Mouse (Mus musculus) urinary bladder, postnatal 25 days (tissue): ENCODE measurements at regions not wholly inside any gene's neighbourhood (a gene's known extent, or its start where the extent isn't known, plus 50 kb on each side); places are given as distances from the start of the nearest gene placed in this dataset.

Source experiments
- DNase-seq: peaks from one replicate; pipeline ENCODE4 v3.0.0; 2022; ENCODE audit warnings: low spot score

DNA sequence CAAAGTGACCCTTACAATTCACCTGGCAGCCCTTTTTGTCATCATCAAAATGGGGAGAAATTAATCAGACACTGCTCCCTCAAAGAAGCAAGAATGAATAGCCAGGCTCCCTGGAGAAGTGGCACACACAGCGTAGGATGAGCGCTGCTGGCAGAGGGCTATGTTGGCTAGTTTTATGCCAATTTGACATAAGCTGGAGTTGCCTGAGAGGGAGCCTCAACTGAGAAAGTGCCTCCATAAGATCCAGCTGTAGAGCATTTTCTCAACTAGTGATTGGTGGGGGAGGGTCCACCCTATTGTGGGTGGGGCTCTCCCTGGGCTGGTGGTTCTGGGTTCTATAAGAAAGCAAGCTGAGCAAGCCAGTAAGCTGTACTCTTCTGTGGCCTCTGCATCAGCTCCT lies 179.3 kb upstream of the Egln3 start:
- no peak for DNase-seq

DNA sequence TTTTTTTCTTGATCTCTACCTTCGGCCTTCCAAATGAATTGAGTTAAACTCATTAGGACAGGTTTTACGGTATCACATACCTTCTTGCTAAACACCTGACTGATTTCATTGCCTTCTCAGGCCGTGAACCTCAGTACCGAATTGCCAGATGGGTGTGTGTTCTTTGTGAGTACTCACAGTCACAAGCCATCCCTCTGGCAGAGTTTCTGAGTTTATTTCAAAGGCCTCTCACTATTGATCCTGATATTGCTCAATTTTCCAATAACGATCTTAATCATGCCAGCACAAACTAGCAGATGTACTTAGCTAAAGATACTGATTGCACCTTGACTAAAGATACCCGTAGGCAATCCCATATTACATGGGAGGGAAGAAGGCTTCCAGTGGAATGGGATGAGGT lies 178.4 kb upstream of the Egln3 start:
- DNase-seq = no peak

DNA sequence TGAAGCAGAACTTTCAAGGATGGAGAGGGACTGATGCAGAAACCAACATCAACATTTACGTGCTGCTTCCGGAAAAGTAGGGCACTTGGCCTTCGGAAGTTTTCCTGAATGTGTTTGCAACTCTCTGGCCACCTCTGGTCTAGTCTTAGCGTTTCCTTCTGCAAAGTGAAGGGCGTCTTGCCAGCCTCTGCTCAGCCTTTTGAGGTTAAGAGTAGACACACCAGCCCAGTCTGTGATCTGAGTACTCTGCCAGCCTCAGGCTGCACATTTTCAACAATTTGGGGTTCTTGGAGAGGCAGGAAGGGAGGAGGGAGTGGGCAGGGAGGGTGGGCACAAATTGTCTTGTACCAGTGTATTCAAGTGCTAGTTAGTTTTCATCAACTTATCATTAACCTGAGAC lies 176.7 kb upstream of the Egln3 start:
- DNase-seq = no peak

DNA sequence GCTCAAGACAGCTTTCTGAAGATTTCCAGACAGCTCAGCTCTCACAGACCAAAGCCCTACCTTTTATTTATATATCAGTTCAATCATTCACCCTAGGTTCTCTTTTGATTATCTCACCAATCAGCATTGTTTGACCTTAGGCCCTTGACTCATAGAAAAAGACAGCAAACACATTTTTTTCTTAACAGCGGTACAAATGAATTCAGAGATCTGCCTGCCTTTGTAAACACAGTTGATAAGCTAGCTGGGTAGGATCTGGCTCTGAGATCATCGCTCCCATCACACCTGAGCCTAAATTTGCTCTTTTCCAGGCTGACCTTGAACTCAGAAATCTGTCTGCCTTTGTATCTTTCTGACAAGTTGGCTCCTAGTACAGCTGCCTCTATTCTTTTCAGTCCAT lies 174.9 kb upstream of the Egln3 start:
- no peak for DNase-seq

DNA sequence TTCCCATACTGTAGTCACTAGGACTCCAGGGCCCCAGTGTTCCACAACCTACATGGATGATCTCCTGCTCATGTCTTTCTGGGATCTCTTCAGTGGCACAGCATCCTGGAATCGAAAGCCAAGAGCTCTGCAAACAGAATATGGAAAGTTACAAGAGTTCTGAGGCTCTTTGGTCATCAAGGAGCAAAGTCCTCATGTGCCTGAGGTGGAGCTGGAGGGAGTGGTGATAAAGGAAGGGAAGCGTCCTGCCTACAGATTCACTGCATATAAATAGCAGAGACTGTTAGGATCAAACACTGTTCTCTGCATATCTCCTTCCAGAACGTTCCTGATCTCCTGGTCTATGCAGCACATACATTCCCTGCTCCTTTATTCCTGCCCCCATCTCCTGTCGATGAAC lies 170.4 kb upstream of the Egln3 start:
- DNase-seq = no peak

DNA sequence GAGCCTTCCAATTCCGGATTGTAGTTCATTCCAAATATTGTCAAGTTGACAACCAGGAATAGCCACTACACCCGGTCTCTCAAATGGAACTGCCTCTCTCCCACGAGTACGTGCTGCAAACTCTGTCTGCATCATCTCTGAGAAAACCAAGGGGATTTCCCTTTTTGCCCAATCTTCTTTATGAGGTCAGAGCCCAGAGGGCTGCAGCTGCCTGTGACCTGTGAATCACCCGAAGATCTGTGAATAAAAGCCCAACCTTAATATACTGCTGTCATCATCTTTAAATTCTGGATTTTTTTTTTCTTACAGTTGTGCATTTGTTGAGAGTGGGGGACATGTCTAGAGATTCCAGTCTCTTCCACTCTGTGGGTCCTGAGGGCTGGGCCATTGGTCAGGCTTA lies 165.6 kb upstream of the Egln3 start:
- DNase-seq = no peak

DNA sequence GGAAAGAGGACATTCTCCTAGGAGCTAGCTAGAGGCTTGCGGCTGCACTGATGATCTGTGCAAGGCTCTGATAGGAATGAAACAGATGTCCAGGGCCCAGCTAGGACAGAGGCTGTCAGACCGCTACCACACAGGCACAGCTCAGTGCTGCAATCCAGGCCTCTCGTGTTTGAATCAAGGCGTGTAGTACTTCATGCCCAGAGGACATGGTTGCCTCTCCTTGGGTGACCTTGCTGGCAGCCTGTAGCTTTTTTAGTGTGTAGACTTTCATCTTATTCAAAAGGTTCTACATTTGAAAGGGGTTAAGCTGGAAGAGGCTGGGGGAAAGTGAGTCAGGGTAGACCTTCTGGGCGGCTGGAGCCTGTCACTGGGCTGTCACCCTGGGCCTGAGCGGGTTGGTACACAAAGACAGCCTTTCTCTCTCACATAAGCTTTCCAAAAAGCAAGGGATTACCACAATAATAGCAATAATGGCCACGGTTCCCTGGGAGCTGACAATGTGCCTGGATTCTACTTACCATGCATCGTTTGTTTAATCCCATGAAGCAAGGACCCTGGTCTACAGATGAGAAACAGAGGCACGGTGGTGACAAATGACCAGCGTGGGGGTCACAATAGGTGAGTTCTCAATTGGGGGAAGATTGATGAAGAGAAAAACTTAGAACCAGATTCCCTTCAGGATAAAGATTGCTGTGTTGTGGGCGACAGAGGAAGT lies 160.9 kb upstream of the Egln3 start:
- DNase-seq = no peak

DNA sequence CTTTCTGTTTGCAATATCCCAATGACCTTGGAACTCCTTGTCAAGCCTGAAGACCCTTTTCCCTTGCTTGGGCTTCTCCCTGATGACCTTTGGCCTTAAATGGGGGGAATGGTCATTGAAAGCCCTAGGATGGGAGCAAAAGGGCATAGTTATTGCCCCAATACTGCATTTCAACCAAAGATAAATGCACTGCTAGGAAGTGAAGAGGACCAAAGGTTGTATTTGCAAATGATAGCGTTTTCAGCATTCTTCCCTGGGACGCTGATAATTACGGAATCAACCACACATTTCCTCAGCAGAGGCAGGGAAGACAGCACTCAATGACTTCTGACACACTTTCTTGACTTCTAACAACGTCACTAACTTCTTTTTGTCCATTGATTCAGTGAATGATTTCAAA lies 158.1 kb upstream of the Egln3 start:
- no peak for DNase-seq

DNA sequence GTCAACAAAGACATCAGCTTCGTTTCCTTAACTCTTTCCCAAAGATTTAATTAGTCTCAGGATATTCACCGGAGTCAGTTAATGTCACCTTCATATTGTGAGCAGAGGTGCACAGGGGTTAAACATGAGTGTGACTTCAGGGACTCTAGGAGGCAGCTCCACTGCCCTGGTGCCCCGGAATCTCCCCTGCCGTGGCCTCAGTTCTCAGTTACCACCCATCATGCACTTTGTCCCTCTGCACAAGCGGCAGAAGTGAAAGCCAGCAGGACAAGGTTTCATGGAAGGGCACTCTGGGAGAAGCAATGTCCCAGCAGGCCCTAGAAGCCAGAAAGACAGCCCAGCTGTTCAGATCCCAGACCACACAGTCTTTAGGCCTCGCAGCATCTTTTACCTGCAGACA lies 150.5 kb upstream of the Egln3 start:
- no peak for DNase-seq

DNA sequence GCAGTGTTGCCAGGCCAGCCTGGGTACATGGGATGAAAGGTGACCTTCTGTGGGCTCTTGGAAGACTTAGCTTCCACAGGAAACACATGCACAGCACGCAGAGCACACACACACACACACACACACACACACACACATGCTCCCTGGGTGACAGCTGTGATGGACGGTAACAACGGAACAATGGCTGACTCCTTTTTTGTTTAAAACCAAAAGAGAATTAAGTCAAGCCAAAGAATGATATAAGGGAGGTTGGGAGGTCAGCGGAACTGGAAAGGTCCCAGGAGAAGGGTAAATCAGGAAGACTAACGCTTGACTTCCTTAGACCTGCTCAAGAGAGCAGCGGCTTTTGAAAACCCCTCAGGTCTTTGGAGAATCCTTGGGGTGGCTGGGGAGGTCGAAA lies 150.0 kb upstream of the Egln3 start:
- no peak for DNase-seq

DNA sequence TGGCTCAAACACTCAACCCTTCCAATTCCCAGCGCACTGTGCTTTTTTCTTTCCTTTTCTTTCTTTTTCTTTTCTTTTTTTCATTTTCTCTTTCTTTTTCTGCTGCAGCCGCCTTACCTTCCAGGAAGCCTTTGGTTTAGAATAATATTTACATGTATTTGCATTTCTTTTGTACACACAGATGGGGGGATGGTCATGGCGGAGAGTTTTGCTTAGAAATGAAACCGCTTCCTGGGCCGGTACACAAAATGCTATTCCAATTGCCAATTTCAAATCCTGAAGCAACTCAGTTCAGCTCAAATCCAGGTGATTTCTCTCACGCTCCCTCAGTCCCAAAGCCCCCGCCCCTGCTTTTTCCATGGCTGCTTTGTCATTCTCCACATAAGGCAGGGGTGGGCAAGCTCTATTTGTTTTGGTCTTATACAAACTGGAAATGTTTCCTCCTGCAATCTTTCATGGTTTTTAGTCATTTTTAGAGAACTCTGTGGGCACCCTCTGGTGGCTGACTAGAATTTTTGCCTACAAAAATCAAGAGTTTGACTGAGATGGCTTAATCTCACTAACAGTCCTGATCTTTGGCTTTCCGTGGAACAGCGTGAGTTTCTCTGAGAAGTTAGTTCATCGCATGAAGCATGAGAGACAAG lies 149.4 kb upstream of the Egln3 start:
- peak; percentile 12 for DNase-seq

DNA sequence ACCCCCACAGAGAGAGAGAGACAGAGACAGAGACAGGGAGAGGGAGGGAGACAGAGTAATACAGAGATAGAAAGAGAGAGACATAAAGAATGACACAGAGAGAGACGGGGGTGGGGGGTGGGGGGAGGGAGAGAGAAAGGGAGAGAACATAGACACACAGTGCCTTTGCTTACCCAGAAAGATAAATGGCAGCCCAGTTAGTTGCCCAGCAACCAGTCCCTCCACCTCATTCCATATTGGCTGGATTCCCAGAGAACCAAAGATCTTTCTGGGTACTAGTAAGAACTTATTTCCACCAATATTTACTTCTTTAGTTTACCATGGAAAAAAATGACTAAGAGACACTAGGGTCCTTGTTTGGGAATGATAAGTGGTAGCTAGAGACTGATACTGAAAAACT lies 146.6 kb upstream of the Egln3 start:
- DNase-seq = no peak

DNA sequence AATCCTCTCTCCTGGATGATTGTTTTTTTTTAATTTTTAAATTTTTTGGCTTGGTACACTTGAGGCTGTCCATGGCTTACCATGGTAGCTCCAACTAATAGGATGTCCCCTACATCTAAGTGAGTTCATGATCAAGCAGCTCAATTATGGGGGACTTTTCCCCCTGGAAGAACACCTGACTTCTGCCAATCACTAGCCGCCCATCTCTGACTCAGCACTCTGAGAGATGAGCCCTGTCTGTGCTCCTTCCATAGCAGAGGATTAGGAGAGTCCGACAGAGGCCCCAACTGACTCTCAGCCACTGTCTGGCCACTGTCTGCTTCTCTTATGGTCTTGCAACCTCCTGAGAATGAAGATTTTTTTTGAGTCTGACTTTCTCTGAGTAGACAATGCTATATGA lies 145.7 kb upstream of the Egln3 start:
- no peak for DNase-seq

DNA sequence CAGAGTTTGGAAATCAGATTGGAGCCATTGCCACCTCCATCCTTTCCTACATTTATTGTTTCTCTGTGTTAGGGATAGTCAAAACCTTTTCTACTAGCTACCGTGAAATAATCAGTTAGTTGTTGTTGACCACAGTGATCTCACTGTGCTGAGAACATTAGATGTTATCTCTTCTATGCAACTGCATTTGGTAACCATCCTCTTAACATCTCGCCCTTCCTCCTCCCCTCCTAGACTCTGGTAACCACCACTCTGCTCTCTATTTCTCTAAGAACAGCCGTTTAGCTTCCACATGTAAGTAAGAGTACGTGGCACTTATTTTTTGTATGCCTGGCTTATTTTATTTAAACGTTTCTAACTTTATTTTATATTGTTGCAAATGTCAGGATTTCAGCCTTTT lies 139.8 kb upstream of the Egln3 start:
- DNase-seq = no peak

DNA sequence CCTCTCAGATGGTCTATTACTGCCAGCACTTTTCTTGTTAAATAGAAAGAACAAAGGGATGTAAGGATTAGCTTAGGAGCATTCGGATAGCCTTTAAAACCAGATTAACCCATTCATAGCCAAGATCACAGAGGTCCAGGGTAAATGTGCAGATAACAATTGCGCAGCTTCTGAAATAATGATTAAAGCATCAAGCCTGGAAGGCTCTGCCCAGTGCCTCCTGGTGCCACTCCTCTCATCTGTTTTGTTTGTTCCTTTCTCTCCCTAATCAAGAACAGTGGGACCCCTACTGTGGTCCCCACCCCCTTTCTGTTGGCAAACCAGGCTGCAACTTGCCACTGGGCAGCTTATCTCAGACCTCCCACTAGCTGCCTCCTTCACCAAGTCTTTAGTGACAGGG lies 131.8 kb upstream of the Egln3 start:
- DNase-seq = no peak

DNA sequence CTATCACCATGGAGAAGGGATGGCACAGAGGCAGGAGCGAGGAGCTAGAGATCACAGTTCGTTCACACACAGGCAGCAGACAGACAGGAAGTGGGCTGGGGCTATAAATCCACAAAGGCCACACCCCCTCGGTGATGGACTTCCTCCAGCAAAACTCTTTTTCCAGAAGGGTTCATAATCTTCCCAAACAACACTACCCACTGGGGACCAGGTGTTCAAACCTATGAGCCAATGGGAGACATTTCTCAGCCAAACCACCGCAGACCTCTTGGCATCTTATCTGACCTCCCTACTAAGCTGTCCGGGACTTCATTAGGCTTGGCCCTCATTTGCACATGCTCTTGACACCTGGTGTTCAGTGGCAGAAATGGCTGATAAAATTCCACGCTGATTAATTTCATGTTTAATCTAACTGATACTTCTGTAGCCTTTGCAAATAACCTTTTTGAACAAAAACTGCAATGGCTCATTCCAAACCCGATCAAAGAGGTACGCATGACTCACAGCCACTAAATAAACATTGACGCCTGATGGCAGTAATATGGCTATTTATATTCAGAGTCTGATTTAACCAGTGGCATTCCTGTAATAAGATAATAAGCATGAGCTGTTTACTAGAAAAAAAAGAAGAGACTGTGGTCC lies 131.0 kb upstream of the Egln3 start:
- DNase-seq = no peak

DNA sequence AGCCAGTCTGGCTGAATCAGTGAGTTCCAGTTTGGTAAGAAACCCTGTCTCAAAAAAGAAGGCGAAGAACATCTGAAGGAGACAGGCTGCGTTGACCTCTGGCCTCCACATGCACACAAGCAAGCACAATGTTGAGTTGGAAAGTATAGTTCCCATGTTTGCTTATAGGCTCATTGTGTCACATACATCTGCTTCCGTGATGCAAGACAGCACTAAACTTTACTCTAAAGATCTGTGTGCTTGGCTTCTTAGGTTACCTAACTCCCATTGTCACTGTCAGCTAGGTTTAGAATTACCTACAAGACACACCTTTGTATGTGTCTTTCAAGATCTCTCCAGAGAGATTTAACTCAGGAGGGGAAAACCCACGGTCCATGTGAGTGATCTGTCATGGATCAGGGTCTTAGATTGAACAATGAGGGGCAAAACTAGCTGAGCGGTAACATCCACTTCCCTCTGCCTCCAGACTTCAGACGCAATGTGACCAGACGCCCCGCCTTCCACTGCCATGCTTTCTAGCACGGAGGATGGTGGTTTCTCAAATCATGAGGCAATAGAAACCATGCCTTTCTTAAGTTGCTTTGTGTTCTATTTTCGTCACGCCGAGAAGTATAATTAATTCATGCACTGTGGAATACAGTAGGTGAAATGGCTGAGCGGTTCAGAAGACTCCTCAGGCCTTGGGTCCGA lies 130.1 kb upstream of the Egln3 start:
- no peak for DNase-seq

DNA sequence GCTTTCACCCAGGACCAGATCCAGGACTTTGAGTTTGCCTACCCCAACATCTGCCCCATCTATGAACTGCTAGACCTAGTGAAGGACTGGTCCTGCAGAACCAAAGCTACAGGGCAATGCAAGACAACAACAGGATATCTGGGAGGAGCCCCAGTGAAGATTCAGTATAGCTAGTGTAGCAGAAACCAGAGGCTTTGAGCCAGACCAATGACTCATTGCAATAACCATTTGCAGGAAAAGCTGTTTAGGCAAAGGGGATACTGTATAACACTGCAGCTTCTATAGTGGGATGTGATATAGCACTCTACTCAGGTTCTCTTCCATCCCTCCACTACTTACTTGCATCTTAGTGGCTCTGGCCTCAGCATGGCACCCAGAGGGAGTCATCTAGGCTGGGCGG lies 123.8 kb upstream of the Egln3 start:
- DNase-seq = no peak

DNA sequence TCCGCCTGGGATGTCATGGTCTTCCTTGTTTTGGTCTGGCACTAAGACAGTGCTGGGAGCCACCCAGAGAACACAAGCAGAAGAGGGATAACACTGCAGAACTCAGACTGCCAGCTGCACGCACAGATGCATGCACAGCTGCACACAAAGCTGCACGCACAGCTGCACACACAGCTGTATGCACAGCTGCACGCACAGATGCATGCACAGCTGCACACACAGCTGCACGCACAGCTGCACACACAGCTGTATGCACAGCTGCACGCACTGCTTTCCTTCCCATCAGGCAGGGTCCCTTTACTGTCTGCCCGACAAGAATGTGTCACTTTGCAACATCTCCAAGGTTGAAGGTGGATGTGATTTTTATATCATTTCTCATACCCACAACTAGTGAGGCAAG lies 122.9 kb upstream of the Egln3 start:
- no peak for DNase-seq

DNA sequence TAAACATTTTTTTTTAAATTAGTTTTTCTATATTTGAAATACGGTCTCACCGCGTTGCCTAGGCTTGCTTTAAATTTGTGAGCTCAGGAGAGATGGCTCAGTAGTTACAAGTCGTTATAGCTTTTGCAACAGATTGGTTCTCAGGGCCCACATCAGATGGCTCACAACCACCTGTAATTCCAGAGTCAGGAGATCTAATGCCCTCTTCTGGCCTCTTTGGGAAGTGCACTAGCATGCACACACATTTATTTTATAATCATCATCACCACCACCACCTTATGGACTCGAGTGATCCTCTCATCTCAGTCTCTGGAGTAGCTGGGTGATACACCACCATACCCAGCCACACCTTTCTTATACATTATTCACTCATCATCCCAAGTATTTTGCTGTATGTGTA lies 116.9 kb upstream of the Egln3 start:
- DNase-seq = no peak

DNA sequence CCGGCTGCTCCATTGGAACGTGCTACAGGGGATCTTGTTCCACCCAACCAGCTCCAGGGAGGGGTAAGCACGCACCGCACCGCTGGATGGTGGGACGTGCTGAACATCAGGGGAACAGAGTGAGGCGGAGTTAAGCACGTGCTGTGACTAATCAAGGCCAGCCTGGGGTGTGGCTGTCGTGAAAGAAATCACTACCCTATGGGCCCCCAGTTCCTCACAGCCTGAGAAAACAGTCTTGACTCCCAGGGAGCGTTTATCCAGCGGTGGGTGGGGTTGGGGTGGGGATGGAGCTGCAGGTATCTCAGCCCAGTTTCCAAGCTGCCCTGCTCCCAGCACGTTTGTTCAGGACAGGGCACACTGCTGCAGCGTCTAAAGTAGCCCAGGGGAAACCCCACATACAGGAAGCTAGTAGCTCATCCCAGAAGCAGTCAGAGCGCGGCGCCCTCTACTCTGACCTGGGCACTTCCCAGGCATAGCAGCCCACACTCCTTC lies 113.4 kb upstream of the Egln3 start:
- DNase-seq = no peak

DNA sequence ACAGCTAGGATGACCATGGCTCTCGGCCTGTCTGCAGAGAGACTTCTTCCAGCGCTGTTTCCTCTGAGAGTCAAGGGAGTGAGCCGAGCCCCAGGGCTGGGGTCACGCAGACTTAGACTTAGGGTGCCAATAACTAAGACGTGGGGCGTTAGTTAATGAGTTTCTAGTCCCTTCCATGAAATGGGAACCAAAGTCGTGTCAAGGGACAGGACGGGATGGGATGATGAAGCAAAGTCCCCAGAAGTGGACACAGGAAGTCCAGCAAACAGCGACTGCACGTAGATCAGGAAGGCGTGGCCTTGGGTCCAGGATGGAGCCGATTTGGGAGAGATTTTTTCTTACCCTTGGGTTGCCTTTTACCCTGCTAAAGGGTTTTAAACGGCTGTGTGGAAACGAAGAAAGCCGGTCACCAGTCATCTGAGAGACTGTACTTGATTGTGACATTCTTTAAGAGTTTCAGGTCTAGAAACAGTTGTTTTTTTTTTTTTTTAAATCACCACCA lies 112.5 kb upstream of the Egln3 start:
- no peak for DNase-seq

DNA sequence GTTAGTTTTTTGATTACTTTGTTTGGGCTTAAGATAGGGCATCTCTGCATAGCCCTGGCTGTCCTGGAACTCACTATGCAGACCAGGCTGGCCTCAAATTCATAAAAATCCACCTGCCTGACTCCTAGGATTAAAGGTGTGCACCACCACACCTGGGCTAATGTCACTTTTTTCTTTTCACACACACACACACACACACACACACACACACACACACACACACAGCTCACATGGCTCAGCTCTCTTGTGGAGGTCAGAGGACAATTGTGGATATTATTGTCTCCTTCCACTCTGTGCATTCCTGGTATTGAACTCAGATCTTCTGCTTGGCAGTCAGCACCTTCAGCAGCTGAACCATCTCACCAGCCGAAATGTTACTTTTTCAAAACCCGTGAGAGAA lies 110.5 kb upstream of the Egln3 start:
- DNase-seq = no peak
